Mouse (Mus musculus): ENCODE measurements around the gene Slc5a1. TPM values are rescaled to one million over a fixed set of nuclear protein-coding genes. Genes with fewer than 3 reads are reported as not detected.

The Slc5a1 gene
- polyA plus RNA-seq, 1 experiment from 2014 or later: not detected

Other genes with a start within 250 kb of the Slc5a1 start
- 8.9 and 15.6 TPM in 2 replicates for gene Prr14l, start 250.0 kb upstream of the Slc5a1 start, polyA plus RNA-seq (2014; fragmentation: Nextera tagmentation; extraction: Ambion mirVana)
- 25.2 and 25.9 TPM in 2 replicates for gene Depdc5, start 240.5 kb upstream of the Slc5a1 start, polyA plus RNA-seq (2014; fragmentation: Nextera tagmentation; extraction: Ambion mirVana)
- 776 and 794 TPM in 2 replicates for gene Ywhah, start 85.4 kb upstream of the Slc5a1 start, polyA plus RNA-seq (2014; fragmentation: Nextera tagmentation; extraction: Ambion mirVana)
- 0.54 and 3.0 TPM in 2 replicates for gene Spon2, start 114.2 kb downstream of the Slc5a1 start, polyA plus RNA-seq (2014; fragmentation: Nextera tagmentation; extraction: Ambion mirVana)
- 513 and 549 TPM in 2 replicates for gene Ctbp1, start 170.8 kb downstream of the Slc5a1 start, polyA plus RNA-seq (2014; fragmentation: Nextera tagmentation; extraction: Ambion mirVana)
- gene Maea, start 231.3 kb downstream of the Slc5a1 start, polyA plus RNA-seq (2014; fragmentation: Nextera tagmentation; extraction: Ambion mirVana): 117 and 127 TPM in 2 replicates